In the genomic region with DNA sequence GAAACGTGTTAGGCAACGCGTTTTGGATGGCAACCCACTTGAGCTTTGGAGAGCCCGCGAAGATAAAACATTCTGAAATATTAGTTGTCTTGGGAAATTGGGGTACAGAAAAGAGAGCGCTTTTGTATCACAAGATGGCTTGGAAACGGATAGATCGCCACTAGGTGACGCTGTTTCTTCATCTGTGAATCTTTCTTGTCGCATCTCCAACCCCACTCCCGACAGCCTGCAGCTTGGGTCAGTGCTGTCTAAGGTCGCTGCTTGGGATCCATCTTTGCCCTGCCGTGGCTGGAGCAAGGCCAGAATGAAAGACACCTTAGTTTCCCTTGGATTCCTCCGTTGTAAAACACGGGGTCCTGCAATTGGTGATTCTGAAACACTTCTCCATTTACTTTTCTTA, we compare ENCODE assay signal across 8 mouse cellular contexts.
A peak's percentile ranks its signal among the peaks of the same experiment; 100 is the strongest.
DNase-seq lines count a peak whose midpoint lies in the region; ATAC-seq lines count a peak whose summit lies in the region.

No protein-coding gene starts in this region.

- peak overlapping the region; percentile 33; the same call in 1 of the 2 replicates for H3K4me2 ChIP-seq in intestine, embryonic 14.5 days (ENCODE audit: low read length)

- H3K27ac ChIP-seq in intestine, embryonic 14.5 days (ENCODE audit: low read depth): no peak overlapping the region
- no peak overlapping the region for H3K27ac ChIP-seq in midbrain, embryonic 10.5 days (replicated peaks)

- no peak overlapping the region for H3K9ac ChIP-seq in intestine, embryonic 14.5 days (ENCODE audit: low read length)

- peak; percentile 90 for DNase-seq in adipocyte (ENCODE audit: low spot score)
- DNase-seq in embryo, embryonic 10 days (ENCODE audit: low spot score): peak; percentile 97
- peak; percentile 61 for DNase-seq in gastrocnemius, postnatal 25 days
- DNase-seq in intestine, embryonic 14.5 days (ENCODE audit: low spot score): peak; percentile 94
- DNase-seq in left cerebral cortex, postnatal 14 days (ENCODE audit: low spot score in 2 of 2): peak; percentile 89 to 94
- peak; percentile 84 for DNase-seq in midbrain, embryonic 10.5 days (ENCODE audit: low spot score)
- DNase-seq in right cerebral cortex, postnatal 4 days: peak; percentile 88
- DNase-seq in yolk sac, embryonic 10.5 days (ENCODE audit: low spot score): peak; percentile 62

- no peaks in the 10 kb centered on the region for H3K27me3 ChIP-seq in intestine, embryonic 14.5 days (replicated peaks; ENCODE audit: control insufficient read depth, insufficient read depth, low read length)
- peaks cover 40% of the 10 kb centered on the region for H3K27me3 ChIP-seq in midbrain, embryonic 10.5 days (ENCODE audit: low read depth, poor library complexity, severe bottlenecking)

- 4% methylated on average over 15 of the region's 15 CpGs for WGBS in intestine, embryonic 14.5 days
- 4% methylated on average over 15 of the region's 15 CpGs for WGBS in midbrain, embryonic 10.5 days

- H3K36me3 ChIP-seq in intestine, embryonic 14.5 days (ENCODE audit: control insufficient read depth, insufficient read depth, low read length): no peaks in the 10 kb centered on the region
- H3K36me3 ChIP-seq in midbrain, embryonic 10.5 days: no peaks in the 10 kb centered on the region

- 0 out of 2 replicates have a peak, but pooled peaks cover 4% of the 10 kb centered on the region for H3K4me1 ChIP-seq in intestine, embryonic 14.5 days (replicated peaks; ENCODE audit: control insufficient read depth, insufficient read depth, low read length)
- peaks cover 7% of the 10 kb centered on the region for H3K4me1 ChIP-seq in midbrain, embryonic 10.5 days

- H3K9me3 ChIP-seq in intestine, embryonic 14.5 days (ENCODE audit: control insufficient read depth, low read length): no peaks in the 10 kb centered on the region
- H3K9me3 ChIP-seq in midbrain, embryonic 10.5 days (replicated peaks): no peaks in the 10 kb centered on the region

- intact Hi-C loops in left cerebral cortex, postnatal 14 days (cut with DNase I): loop anchor here (1.0 to 10.0 kb wide), 4 partner anchors 83 to 531 kb away; no protein-coding TSS in a partner anchor

- peak; percentile 76; the same call in 1 of the 2 replicates for ATAC-seq in intestine, embryonic 14.5 days (replicated peaks; ENCODE audit: low FRiP score, low TSS enrichment, low read depth)

- H3K4me3 ChIP-seq in intestine, embryonic 14.5 days (ENCODE audit: low read depth, low read length): no peak overlapping the region
- H3K4me3 ChIP-seq in midbrain, embryonic 10.5 days: no peak overlapping the region
